In genomic region chr1:39761211-39762024, GRCm38 (mm10) we compare ENCODE assay signal across 8 mouse cellular contexts. TPM values are rescaled to one million over a fixed set of nuclear protein-coding genes. Genes with fewer than 3 reads are reported as not detected.
A peak's percentile ranks its signal among the peaks of the same experiment; 100 is the strongest.
DNase-seq lines count a peak whose midpoint lies in the region; TF ChIP-seq lines count a peak whose summit lies in the region.

No protein-coding gene starts in this region.

- intact Hi-C loops in left cerebral cortex, adult 2 months (cut with DNase I), result loop anchor here (2.0 to 5.0 kb wide), 4 partner anchors 75 to 221 kb away; partner anchors contain the start of gene Map4k4

- peak overlapping the region; percentile 56 for H3K27ac ChIP-seq in left cerebral cortex, adult 2 months

- peak; percentile 65 for TF ChIP-seq CTCF in left cerebral cortex, adult 2 months (IDR thresholded peaks at IDR 0.05)

- peak overlapping the region; percentile 32 for H3K4me3 ChIP-seq in left cerebral cortex, adult 2 months

- DNase-seq in R1 (ENCODE audit: low read depth, low spot score), result peak; percentile 79
- peak; percentile 79 to 82 for DNase-seq in cerebellum, postnatal 14 days
- DNase-seq in gastrocnemius, postnatal 10 days, result peak; percentile 42
- peak; percentile 67 for DNase-seq in induced T-regulatory cell, adult 2 months (ENCODE audit: low read depth)
- peak; percentile 51 to 66 for DNase-seq in left cerebral cortex, adult 2 months (ENCODE audit: extremely low spot score in 1 of 2, low spot score in 2 of 2)
- peak; percentile 77 to 79 for DNase-seq in lung, postnatal 4 days
- peak; percentile 21 for DNase-seq in retina, postnatal 7 days (ENCODE audit: low read depth, low spot score)
- peak; percentile 76 for DNase-seq in yolk sac, embryonic 10.5 days (ENCODE audit: low spot score)

RNA-seq across cellular contexts. Expression of gene Rfx8, which starts 40.6 kb away (rescaled TPM):
- under 1 TPM; 0.25 to 0.45 TPM for total RNA-seq in gastrocnemius, postnatal 10 days (2021)
- total RNA-seq in left cerebral cortex, adult 2 months (2021), result under 1 TPM in 1 of 2 experiments, not detected in 1; 0.34 TPM

RNA-seq across cellular contexts. Expression of gene Gm3646, which starts 43.7 kb away (rescaled TPM):
- 1 to 10 TPM in 1 of 2 experiments, under 1 TPM in 1; 0.95 to 2.3 TPM for total RNA-seq in gastrocnemius, postnatal 10 days (2021)
- total RNA-seq in left cerebral cortex, adult 2 months (2021), result not detected

Comparison
In these comparisons a context has a peak if more than half of its experiments do, and no peak if none do; other contexts are left out.
1. Peak in every context shown above with its lines: DNase-seq, H3K4me3 ChIP-seq and H3K27ac ChIP-seq.
2. DNase-seq: peak in every context shown above with its lines; median percentile 80 in cerebellum, postnatal 14 days; 79 in R1; 78 in lung, postnatal 4 days; 76 in yolk sac, embryonic 10.5 days; 67 in induced T-regulatory cell, adult 2 months; 58 in left cerebral cortex, adult 2 months; 42 in gastrocnemius, postnatal 10 days; 21 in retina, postnatal 7 days.